22 mouse cellular contexts compared by ENCODE assay signal in genomic region chr16:85149509-85149871, GRCm38 (mm10). TPM values are rescaled to one million over a fixed set of nuclear protein-coding genes. Genes with fewer than 3 reads are reported as not detected.
DNase-seq lines count a peak whose midpoint lies in the region; ATAC-seq and TF ChIP-seq lines count a peak whose summit lies in the region.
"Had no signal": no experiment of that assay in that cellular context is flagged by ENCODE, and none has a peak within 500 bp of the region (broad histone marks: within the 10 kb centered on the region; RNA-seq: fewer than 3 reads in every experiment).

No protein-coding gene starts in this region.

- intact Hi-C loops in heart, postnatal 10 days (cut with DNase I), result loop anchor here (2.0 kb wide), 1 partner anchor 19 kb away; no protein-coding TSS in a partner anchor

- no peaks in the 10 kb centered on the region for H3K9me3 ChIP-seq in forebrain, embryonic 11.5 days (ENCODE audit: control insufficient read depth, low read length)
- no peaks in the 10 kb centered on the region for H3K9me3 ChIP-seq in forebrain, embryonic 10.5 days
- H3K9me3 ChIP-seq in heart, embryonic 15.5 days (replicated peaks), result no peaks in the 10 kb centered on the region
- H3K9me3 ChIP-seq in kidney, embryonic 16.5 days (ENCODE audit: low read length), result no peaks in the 10 kb centered on the region
- peaks cover 16% of the 10 kb centered on the region for H3K9me3 ChIP-seq in CH12.LX (replicated peaks; ENCODE audit: low read length)
- H3K9me3 ChIP-seq: embryonic facial prominence, embryonic 10.5 days; forebrain, embryonic 12.5 days; kidney, embryonic 15.5 days; limb, embryonic 12.5 days had no signal

- H3K27me3 ChIP-seq in forebrain, embryonic 11.5 days (ENCODE audit: control insufficient read depth, insufficient read depth, low read length), result no peaks in the 10 kb centered on the region
- H3K27me3 ChIP-seq in forebrain, embryonic 10.5 days (ENCODE audit: poor library complexity, severe bottlenecking), result no peaks in the 10 kb centered on the region
- no peaks in the 10 kb centered on the region for H3K27me3 ChIP-seq in heart, embryonic 15.5 days
- H3K27me3 ChIP-seq in kidney, embryonic 16.5 days (ENCODE audit: insufficient read depth, low read length), result no peaks in the 10 kb centered on the region
- no peaks in the 10 kb centered on the region for H3K27me3 ChIP-seq in CH12.LX (replicated peaks)
- H3K27me3 ChIP-seq: forebrain, embryonic 12.5 days; kidney, embryonic 15.5 days; limb, embryonic 12.5 days had no signal

- H3K4me2 ChIP-seq in forebrain, embryonic 11.5 days (ENCODE audit: low read depth, low read length, severe bottlenecking), result no peak overlapping the region
- H3K4me2 ChIP-seq in heart, embryonic 15.5 days, result no peak overlapping the region
- no peak overlapping the region for H3K4me2 ChIP-seq in kidney, embryonic 16.5 days (replicated peaks; ENCODE audit: low read depth, low read length)
- H3K4me2 ChIP-seq in CH12.LX (ENCODE audit: insufficient read depth, low read depth, poor library complexity, severe bottlenecking), result peak overlapping the region; percentile 38
- H3K4me2 ChIP-seq: forebrain, embryonic 12.5 days; hindbrain, embryonic 14.5 days; kidney, embryonic 15.5 days; limb, embryonic 12.5 days; liver, embryonic 11.5 days had no signal

- DNase-seq in forebrain, embryonic 11.5 days (ENCODE audit: low spot score), result peak; percentile 17
- no peak for DNase-seq in forebrain, embryonic 10.5 days (ENCODE audit: extremely low spot score, low spot score)
- no peak for DNase-seq in heart, postnatal 10 days
- no peak for DNase-seq in kidney, postnatal 25 days
- DNase-seq in CH12.LX (ENCODE audit: extremely low read depth), result peak; percentile 62
- no peak for DNase-seq in urinary bladder, postnatal 4 days (ENCODE audit: low spot score in 2 of 2)
- DNase-seq: adrenal gland, postnatal 25 days; cerebellum, adult 11 months; cerebellum, postnatal 10 days; liver, postnatal 0 days; lung, postnatal 10 days; midbrain, embryonic 14.5 days had no signal

- TF ChIP-seq RAD21 in CH12.LX (IDR thresholded peaks at IDR 0.05; ENCODE audit: low read depth, low read length), result no peak

- dilution Hi-C loops in CH12.LX (cut with MboI; ENCODE audit: extremely low pct_ligation_motif_present, extremely low pct_unique_long_range_greater_than_20kb, low sequenced_read_pairs), result no loop called here

- peaks cover 48% of the 10 kb centered on the region for H3K79me2 ChIP-seq in CH12.LX (replicated peaks; ENCODE audit: control insufficient read depth, extremely low read depth, insufficient read depth, poor library complexity, severe bottlenecking)

- no peak overlapping the region for H3K4me3 ChIP-seq in forebrain, embryonic 11.5 days (ENCODE audit: low read depth, low read length)
- no peak overlapping the region for H3K4me3 ChIP-seq in forebrain, embryonic 10.5 days
- H3K4me3 ChIP-seq in heart, embryonic 15.5 days, result no peak overlapping the region
- no peak overlapping the region for H3K4me3 ChIP-seq in kidney, embryonic 16.5 days (ENCODE audit: low read length)
- H3K4me3 ChIP-seq in CH12.LX (replicated peaks in 1 of 3; ENCODE audit: low read depth in 2 of 3, low read length in 2 of 3, poor library complexity in 1 of 3), result peak overlapping the region; percentile 71 to 86 (median 72)
- H3K4me3 ChIP-seq: embryonic facial prominence, embryonic 10.5 days; forebrain, embryonic 12.5 days; kidney, embryonic 15.5 days; limb, embryonic 12.5 days had no signal

- TF ChIP-seq POLR2A in CH12.LX (IDR thresholded peaks at IDR 0.05; ENCODE audit: low read depth, low read length), result peak; percentile 42; the same call in 1 of the 2 replicates

- no peak for TF ChIP-seq CTCF in CH12.LX (conservative IDR thresholded peaks at IDR 0.05 in 1 of 2, IDR thresholded peaks at IDR 0.05 in 1 of 2; ENCODE audit: low read depth in 2 of 2, low read length in 2 of 2)

- H3K27ac ChIP-seq in forebrain, embryonic 11.5 days (ENCODE audit: low read depth, low read length), result no peak overlapping the region
- H3K27ac ChIP-seq in forebrain, embryonic 10.5 days, result no peak overlapping the region
- H3K27ac ChIP-seq in heart, embryonic 15.5 days, result peak overlapping the region; percentile 83
- 0 out of 2 replicates have a peak overlapping the region, but pooled peaks have one; percentile 9 for H3K27ac ChIP-seq in kidney, embryonic 16.5 days (ENCODE audit: low read length)
- peak overlapping the region; percentile 96 for H3K27ac ChIP-seq in CH12.LX (ENCODE audit: insufficient read depth, low read depth)
- H3K27ac ChIP-seq: forebrain, embryonic 12.5 days; hindbrain, embryonic 14.5 days; limb, embryonic 12.5 days had no signal

- no peaks in the 10 kb centered on the region for H3K36me3 ChIP-seq in forebrain, embryonic 11.5 days (ENCODE audit: control insufficient read depth, insufficient read depth, low read length)
- H3K36me3 ChIP-seq in forebrain, embryonic 10.5 days (replicated peaks), result peaks cover 7% of the 10 kb centered on the region
- no peaks in the 10 kb centered on the region for H3K36me3 ChIP-seq in heart, embryonic 15.5 days
- H3K36me3 ChIP-seq in kidney, embryonic 16.5 days (ENCODE audit: insufficient read depth, low read length), result no peaks in the 10 kb centered on the region
- peaks cover 10 to 46% of the 10 kb centered on the region in 2 experiments for H3K36me3 ChIP-seq in CH12.LX (replicated peaks in 1 of 2; ENCODE audit: control insufficient read depth in 1 of 2, insufficient read depth in 1 of 2, low read length in 1 of 2)
- H3K36me3 ChIP-seq: kidney, embryonic 15.5 days had no signal

- ATAC-seq in forebrain, embryonic 11.5 days (replicated peaks; ENCODE audit: low FRiP score), result no peak
- ATAC-seq in heart, embryonic 15.5 days (replicated peaks; ENCODE audit: insufficient number of reproducible peaks, insufficient read depth, low FRiP score, low read depth), result no peak
- ATAC-seq in kidney, embryonic 16.5 days (ENCODE audit: low FRiP score, low TSS enrichment), result no peak
- ATAC-seq: CD4-positive, CD25-positive, alpha-beta regulatory T cell, adult 4 months; inflammation-experienced regulatory T-cells, adult 6 months had no signal

- in situ Hi-C loops in CH12.LX (cut with MboI; ENCODE audit: low pct_ligation_motif_present, low pct_unique_long_range_greater_than_20kb, low sequenced_read_pairs), result no loop called here

- peaks cover 8% of the 10 kb centered on the region; the same call in 1 of the 2 replicates for H3K4me1 ChIP-seq in forebrain, embryonic 11.5 days (replicated peaks; ENCODE audit: control insufficient read depth, insufficient read depth, low read length)
- H3K4me1 ChIP-seq in forebrain, embryonic 10.5 days, result peaks cover 51% of the 10 kb centered on the region
- peaks cover 62% of the 10 kb centered on the region for H3K4me1 ChIP-seq in heart, embryonic 15.5 days (replicated peaks)
- H3K4me1 ChIP-seq in kidney, embryonic 16.5 days (ENCODE audit: insufficient read depth, low read length), result peaks cover 66% of the 10 kb centered on the region
- peaks cover 9 to 49% of the 10 kb centered on the region in 2 experiments for H3K4me1 ChIP-seq in CH12.LX (ENCODE audit: control insufficient read depth in 1 of 2, insufficient read depth in 2 of 2)

- peak; percentile 63 for TF ChIP-seq EP300 in CH12.LX (IDR thresholded peaks at IDR 0.05; ENCODE audit: low read length)

- H3K9ac ChIP-seq in forebrain, embryonic 11.5 days (ENCODE audit: low read length), result no peak overlapping the region
- H3K9ac ChIP-seq in heart, embryonic 15.5 days, result no peak overlapping the region
- no peak overlapping the region for H3K9ac ChIP-seq in kidney, embryonic 16.5 days (replicated peaks; ENCODE audit: low read length)
- peak overlapping the region; percentile 99 for H3K9ac ChIP-seq in CH12.LX (ENCODE audit: insufficient read depth, low read depth)
- H3K9ac ChIP-seq: forebrain, embryonic 12.5 days; hindbrain, embryonic 14.5 days; kidney, embryonic 15.5 days; limb, embryonic 12.5 days; liver, postnatal 0 days had no signal

- 92% methylated on average over 1 of the region's 1 CpGs for WGBS in forebrain, embryonic 11.5 days
- 100% methylated on average over 1 of the region's 1 CpGs for WGBS in forebrain, embryonic 10.5 days
- 68% methylated on average over 1 of the region's 1 CpGs for WGBS in heart, embryonic 15.5 days
- WGBS in kidney, embryonic 16.5 days, result 64% methylated on average over 1 of the region's 1 CpGs

TF ChIP-seq in CH12.LX, 34 proteins besides CTCF, POLR2A, EP300 and RAD21 (continues in another document):
- TF ChIP-seq UBTF (IDR thresholded peaks at IDR 0.05; ENCODE audit: low read depth, low read length) (no peak), JUN (IDR thresholded peaks at IDR 0.05; ENCODE audit: insufficient read depth, low read depth, low read length) (peak; percentile 5; the same call in 1 of the 2 replicates), KAT2A (IDR thresholded peaks at IDR 0.05; ENCODE audit: insufficient replicate concordance, low read length) (no peak), MEF2A (IDR thresholded peaks at IDR 0.05; ENCODE audit: borderline replicate concordance, low read depth, low read length) (peak; percentile 56; the same call in 1 of the 2 replicates), JUND (conservative IDR thresholded peaks at IDR 0.05; ENCODE audit: low read depth, low read length) (0 out of 2 replicates have a peak, but pooled peaks have one; percentile 13), RCOR1 (conservative IDR thresholded peaks at IDR 0.05; ENCODE audit: low read depth, low read length) (no peak), SMC3 (IDR thresholded peaks at IDR 0.05; ENCODE audit: low read depth, low read length) (peak; percentile 9; the same call in 1 of the 2 replicates), SIN3A (IDR thresholded peaks at IDR 0.05; ENCODE audit: low read length) (peak; percentile 86), NELFE (IDR thresholded peaks at IDR 0.05; ENCODE audit: low read depth, low read length) (peak; percentile 59), MAZ (IDR thresholded peaks at IDR 0.05; ENCODE audit: low read depth, low read length) (no peak), CHD2 (IDR thresholded peaks at IDR 0.05; ENCODE audit: low read length) (no peak), MAX (IDR thresholded peaks at IDR 0.05; ENCODE audit: low read length) (peak; percentile 23; the same call in 1 of the 2 replicates), IRF4 (IDR thresholded peaks at IDR 0.05; ENCODE audit: low read depth, low read length) (peak; percentile 48; the same call in 1 of the 2 replicates), ZKSCAN1 (IDR thresholded peaks at IDR 0.05; ENCODE audit: borderline replicate concordance, low read depth, low read length) (no peak)

RNA-seq across cellular contexts. Expression of gene App, which starts 24.1 kb away (rescaled TPM):
- polyA plus RNA-seq in forebrain, embryonic 11.5 days (2014; fragmentation: Nextera tagmentation; extraction: Ambion mirVana), result 133 and 134 TPM in 2 replicates
- polyA plus RNA-seq in forebrain, embryonic 10.5 days (2016; fragmentation: Nextera tagmentation; extraction: Ambion mirVana), result 86.1 and 91.3 TPM in 2 replicates
- 169 and 183 TPM in 2 replicates for polyA plus RNA-seq in heart, embryonic 15.5 days (2015; fragmentation: Nextera tagmentation; extraction: Ambion mirVana)
- total RNA-seq in heart, postnatal 10 days (2021), result 100 to 1,000 TPM; 231 to 247 TPM
- 309 and 336 TPM in 2 replicates for polyA plus RNA-seq in kidney, embryonic 16.5 days (2015; fragmentation: Nextera tagmentation; extraction: Ambion mirVana)
- total RNA-seq in CH12.LX (2012; rRNA removed) (54.1 and 99.2 TPM in 2 replicates), CH12.LX (2014; rRNA removed) (31.1 and 35.5 TPM in 2 replicates)
- polyA plus RNA-seq in CH12.LX (2012; ENCODE audit: insufficient read length, low read depth), result 81.4 and 84.1 TPM in 2 replicates

Comparison
In these comparisons a context has a peak if more than half of its experiments do, and no peak if none do; other contexts are left out.
1. DNase-seq: peak in forebrain, embryonic 11.5 days (single experiment) and CH12.LX (single experiment); none in forebrain, embryonic 10.5 days (single experiment), heart, postnatal 10 days (0 of 2), kidney, postnatal 25 days (0 of 2) and urinary bladder, postnatal 4 days (0 of 2).
2. H3K27ac ChIP-seq: peak in heart, embryonic 15.5 days (single experiment), kidney, embryonic 16.5 days (single experiment) and CH12.LX (single experiment); none in forebrain, embryonic 11.5 days (single experiment) and forebrain, embryonic 10.5 days (single experiment).
3. H3K4me3 ChIP-seq: peak in CH12.LX (3 of 3); none in forebrain, embryonic 11.5 days (single experiment), forebrain, embryonic 10.5 days (single experiment), heart, embryonic 15.5 days (single experiment) and kidney, embryonic 16.5 days (single experiment).